Mouse (Mus musculus) myocyte (in vitro differentiated cells): ENCODE measurements around the gene Fam117b.

Experiments used
- CEBPB ChIP-seq: IDR thresholded peaks from 2 replicates; pipeline ENCODE4 v1.6.1; 2011; ENCODE audit warnings: mild to moderate bottlenecking, moderate library complexity; ENCODE audit not compliant: poor library complexity, insufficient read depth, severe bottlenecking
- MYOG ChIP-seq, 3 experiments: IDR thresholded peaks; one replicate each; pipeline ENCODE4 v1.6.1; 2011; ENCODE audit warnings: control low read depth in 2 of 3, low read depth in 2 of 3, mild to moderate bottlenecking in 2 of 3; ENCODE audit not compliant: insufficient read length in 2 of 3, control insufficient read depth in 1 of 3, insufficient read depth in 1 of 3
- POLR2A ChIP-seq: IDR thresholded peaks from one replicate; pipeline ENCODE4 v1.6.1; 2011; ENCODE audit warnings: low read depth, mild to moderate bottlenecking, control low read depth, moderate library complexity; ENCODE audit not compliant: insufficient read length
- SRF ChIP-seq: IDR thresholded peaks from one replicate; pipeline ENCODE4 v1.6.1; 2011; ENCODE audit warnings: low read depth; ENCODE audit not compliant: control insufficient read depth, insufficient read length
- USF1 ChIP-seq: IDR thresholded peaks from one replicate; pipeline ENCODE4 v1.6.1; 2011; ENCODE audit warnings: low read depth, mild to moderate bottlenecking, control low read depth, moderate library complexity

DNA sequence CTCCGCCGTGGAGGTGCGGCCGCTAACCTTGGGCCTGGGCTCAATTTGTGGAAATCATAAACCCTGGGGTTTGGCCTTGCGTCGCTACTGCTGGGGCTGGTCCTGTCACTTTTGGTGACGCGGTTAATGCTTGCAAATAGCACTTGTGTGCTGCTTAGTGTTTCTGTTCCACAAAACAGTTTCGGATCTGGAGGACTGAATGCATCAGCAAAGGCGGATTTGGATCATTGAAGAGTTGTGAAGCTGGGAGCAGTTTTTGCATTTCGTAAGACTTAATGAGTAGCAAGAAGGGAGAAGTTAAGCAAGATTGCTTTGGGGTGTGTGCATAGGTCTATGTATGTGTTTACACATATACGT lies 1.0 kb downstream of the Fam117b start:
- TF ChIP-seq POLR2A (no peak), SRF (no peak), CEBPB (no peak), USF1 (no peak), MYOG (IDR thresholded peaks at IDR 0.05; ENCODE audit: control insufficient read depth in 1 of 3, insufficient read depth in 1 of 3, insufficient read length in 2 of 3, low read depth in 2 of 3) (no peak)
